Mouse (Mus musculus): ENCODE measurements at regions not wholly inside any gene's neighbourhood (a gene's known extent, or its start where the extent isn't known, plus 50 kb on each side); places are given as distances from the start of the nearest gene placed in this dataset.

DNA sequence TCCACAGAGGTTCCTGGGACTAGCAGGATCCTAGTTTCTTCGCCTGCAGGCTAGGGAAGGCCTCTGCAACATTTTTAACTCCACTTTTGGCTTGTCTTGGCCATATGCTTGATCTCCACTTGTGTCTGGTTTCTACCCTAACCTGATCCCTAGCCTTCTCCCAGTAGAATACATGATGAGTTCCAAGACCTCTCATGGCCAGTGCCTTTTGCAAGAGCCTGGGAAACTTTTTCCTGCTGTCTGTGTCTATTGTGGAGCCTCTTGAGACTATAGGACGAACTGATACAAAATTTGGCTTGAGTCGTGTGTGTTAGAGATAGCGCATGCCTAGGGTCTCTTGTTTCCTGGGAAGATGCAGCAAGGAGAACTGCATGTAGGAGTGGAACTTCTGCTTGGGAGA, 119.3 kb downstream of the Cartpt start:
- no peak for DNase-seq (ENCODE audit: low read depth, low spot score)

DNA sequence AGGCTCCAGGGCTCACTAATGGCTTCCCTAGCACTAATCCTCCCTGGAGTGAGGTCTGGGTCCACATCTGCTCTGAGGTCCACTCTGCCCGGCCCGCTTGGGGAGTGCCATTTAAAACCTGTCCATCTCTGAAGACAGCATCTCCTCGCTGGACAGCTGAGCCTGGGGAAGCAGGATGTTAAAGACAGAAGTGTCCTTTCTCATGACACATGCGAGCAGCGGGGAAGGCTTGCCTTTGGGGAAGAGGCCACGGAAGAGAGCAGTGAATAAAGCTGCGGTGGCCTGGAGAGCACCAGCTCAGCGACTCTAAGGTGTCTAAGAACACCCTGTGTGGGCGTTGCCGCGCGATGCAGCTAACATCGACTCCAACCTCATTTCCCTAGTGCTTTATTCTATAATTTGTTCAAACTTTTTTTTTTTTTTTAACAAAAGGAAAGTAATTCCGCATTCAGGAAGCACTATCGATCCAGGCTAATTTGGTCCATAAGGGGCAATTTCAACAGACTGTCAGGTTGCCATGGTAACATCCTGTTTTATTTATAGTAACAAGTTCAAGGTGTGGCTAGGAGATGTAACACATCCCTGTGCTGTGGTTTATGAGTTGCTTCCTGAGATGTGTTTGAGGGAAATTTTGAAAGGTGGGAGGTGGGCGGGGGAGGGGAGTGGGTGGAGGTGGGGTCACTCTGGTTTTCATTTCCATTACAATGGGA, 120.0 kb downstream of the Cartpt start:
- DNase-seq (ENCODE audit: low read depth, low spot score), result peak; percentile 84

DNA sequence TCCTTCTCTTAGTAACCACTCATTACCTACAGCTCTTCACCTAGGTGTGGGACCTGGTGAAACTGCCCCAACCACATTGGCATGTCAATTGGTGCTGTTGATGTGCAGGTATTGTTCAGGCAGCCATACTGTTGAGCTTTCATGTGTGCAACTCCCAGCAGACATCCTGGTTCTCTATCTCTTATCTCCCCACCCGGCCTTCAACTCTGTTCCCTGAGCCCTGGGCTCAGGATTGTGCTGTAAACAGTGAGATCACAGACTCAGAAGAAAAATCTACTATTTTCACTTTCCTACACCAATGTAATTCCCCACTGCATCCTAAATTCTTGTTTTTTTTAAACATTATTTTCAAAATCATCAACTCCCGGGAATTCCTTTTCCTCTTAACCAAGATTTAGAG, 122.1 kb downstream of the Cartpt start:
- DNase-seq (ENCODE audit: low read depth, low spot score), result no peak

DNA sequence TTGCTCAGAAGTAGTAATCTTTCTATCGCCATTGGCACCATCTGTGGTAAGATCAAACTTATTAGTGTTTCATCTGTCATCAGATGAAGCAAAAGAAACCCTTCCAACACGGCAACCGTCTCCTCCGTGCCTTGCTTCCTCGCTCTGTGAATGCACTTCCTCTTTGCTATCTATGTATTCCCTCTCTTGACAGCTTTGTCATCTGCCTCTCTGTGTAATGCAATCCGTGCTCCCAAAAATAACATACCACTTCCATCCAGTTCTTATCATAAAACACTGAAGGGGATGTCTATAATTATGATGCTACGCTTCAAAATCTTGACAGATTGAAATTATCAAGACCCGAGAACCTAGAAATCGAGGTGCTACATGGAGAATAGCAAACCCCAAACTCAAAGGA, 123.2 kb downstream of the Cartpt start:
- no peak for DNase-seq (ENCODE audit: low read depth, low spot score)

DNA sequence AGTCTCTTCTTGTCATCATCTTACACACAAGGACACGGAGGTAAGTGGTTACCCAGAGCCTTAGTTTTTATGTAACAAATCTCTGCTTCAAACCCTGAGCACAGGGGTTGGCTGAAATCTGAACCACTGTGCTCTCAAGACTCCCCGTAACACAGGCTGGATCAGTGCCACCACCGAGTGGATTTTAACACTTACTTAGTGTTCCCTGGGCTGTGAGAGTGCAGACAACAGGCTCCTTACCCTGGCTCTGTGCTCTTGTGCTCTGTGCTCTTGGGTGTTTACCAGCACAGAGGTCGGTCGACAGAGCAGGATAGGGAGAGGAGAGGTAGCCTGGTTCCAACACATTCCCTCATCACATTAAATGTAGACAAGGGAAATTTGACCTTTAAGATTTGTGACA, 134.9 kb downstream of the Cartpt start:
- no peak for DNase-seq (ENCODE audit: low read depth, low spot score)

DNA sequence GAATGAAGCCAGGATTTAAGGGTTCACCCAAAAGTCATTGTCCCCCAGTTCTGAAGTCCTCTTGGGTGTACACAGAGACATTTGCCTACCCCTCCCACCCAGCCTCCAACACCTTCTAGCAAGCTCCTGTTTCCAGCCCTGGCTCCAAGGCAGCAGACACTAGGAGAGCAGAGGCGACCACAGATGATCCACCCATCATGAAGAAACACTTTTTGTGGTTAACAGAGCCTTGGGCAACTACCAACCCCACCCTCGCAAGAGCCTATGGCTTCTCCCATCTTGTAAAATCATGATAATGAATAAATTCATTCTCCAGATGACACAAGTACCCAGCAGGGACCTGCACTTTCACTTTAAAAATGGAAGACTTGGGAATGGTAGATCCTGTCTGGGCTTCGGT, 136.1 kb downstream of the Cartpt start:
- DNase-seq (ENCODE audit: low read depth, low spot score), result no peak

DNA sequence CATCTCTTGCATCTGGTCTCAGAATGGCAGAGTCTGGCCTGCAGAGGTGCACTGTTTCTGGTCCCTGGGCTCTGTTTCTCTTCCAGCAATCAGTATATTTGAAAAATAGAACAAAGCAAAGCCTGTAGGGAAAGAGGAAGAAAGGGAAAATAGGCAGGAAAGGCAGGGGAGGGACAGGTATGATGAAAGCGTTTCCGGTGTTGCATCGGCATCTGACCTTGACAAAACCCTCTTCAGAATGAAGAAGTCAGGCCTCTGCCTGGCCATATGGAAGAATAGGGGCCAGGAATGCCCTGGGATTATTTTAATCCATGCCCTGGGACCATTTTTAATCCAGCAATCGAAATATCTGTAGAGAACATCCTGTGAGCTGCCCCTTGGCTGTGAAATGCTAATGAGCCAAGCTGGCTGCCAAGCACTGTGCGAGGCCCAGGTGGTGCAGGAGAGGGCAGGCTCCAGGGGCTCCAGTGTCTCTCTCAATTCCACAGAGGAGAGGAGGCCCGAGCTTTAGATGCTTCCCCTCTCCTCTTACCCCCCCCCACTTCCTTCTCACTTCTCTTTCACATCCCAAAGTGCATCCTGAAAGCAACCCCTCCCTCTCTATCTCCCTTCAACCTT, 136.7 kb downstream of the Cartpt start:
- DNase-seq (ENCODE audit: low read depth, low spot score), result no peak

DNA sequence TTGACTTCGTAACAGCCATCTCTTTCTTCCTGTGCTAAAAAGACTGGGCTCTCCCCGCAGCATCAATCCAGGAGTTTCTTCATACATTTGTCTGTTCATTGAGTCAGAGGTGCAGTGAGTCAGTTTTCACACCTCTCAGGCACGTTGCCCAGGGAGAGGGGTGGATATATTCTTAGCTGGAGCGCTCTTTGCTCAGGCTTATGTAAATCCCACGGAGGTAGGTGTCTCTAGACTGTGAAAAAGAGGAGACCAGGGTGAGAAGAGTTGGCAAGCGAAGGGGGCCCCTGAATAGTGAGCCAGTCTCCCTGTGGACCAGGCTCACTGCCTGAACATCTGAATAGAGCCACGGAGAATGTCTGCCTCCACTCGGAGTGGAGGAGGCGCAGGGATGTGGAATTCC, 139.0 kb downstream of the Cartpt start:
- no peak for DNase-seq (ENCODE audit: low read depth, low spot score)

DNA sequence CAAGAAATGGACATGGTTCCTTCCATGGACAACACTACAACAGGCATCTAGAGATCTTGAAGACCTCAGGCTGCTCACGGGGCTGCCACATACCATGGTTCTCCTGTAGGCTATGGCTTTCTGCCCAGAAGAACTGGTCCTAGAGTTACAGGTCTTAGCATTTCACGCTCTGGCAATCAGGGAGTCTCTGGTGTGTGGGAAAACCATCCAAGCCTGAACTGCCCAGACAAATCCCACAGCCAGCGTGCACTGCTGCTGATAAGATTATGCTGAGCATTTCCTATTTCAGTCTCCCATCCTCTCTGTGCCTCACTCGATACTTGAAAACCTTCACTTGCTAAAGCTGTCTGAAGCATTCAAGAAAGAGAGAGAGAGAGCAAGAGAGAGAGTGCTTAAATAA, 139.5 kb downstream of the Cartpt start:
- no peak for DNase-seq (ENCODE audit: low read depth, low spot score)

DNA sequence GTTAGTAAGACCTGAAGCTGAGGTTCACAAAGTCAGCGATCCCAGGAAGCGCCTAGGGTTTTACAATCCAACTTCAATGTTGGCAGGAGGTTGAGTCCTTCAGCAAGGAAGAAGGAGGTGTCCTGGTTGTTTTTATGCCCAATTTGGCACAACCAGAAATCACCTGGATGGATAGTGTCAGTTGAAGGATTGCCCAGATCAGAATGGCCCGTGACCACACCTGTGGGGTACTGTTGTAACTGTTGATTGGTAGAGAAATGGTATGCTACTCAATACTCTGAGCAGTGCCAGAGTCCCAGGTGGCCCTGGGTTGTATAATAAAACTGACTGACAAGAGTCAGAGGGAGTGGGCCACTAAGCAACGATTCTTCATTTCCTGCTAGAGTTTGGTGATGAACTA, 140.2 kb downstream of the Cartpt start:
- no peak for DNase-seq (ENCODE audit: low read depth, low spot score)

DNA sequence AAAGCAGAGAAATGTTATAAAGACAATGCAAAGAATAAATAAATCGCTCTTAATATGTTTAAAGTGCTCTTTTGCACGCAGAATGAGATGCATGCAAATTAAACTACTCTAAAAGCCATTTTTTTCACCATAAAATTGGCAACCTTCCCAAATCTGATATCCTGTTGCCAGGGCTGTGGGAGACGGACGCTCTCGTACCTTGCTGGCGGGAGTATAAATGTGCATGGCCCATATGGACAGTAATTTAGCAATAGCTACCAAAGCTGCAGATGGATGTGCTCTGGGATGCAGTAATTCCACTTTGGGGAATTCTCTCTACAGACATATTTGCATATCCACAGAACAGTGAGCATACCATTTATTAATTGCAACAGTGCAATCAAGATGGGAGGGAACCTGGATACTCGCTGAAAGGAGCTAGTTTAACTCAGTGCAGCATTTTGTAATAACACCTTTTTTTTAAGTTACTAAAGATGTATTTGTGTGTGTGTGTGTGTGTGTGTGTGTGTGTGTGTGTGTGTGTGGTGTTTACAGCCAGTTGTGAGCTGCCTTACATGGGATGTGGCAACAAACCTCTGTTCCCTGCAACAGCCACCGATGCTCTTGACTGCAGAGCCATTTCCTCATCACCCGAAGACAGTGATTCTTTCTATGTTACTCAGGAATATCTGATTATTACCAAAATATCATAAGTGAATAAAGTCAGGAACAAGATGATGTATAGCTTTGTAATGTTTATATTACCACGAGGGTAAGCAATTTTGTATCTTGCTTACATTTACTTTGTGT, 141.4 kb downstream of the Cartpt start:
- DNase-seq (ENCODE audit: low read depth, low spot score), result no peak

DNA sequence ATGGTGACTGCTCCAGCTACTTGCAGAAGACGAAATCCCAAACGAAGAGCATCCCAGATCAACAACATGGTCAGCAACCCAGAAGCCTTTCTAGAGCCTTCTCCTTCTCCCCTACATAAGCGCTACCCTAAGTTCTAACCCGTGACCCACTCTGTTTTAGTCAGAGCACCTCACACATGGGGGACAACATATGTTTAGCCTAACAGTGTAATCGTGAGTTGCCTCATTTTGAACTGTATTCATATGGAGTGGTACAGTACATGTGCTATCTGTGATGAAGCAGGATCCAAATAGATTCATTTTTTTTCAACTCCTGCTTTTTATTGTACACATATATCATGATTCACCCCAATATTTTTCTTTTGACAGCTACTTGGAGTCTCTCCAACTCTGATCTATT, 146.2 kb downstream of the Cartpt start:
- DNase-seq (ENCODE audit: low read depth, low spot score), result no peak

DNA sequence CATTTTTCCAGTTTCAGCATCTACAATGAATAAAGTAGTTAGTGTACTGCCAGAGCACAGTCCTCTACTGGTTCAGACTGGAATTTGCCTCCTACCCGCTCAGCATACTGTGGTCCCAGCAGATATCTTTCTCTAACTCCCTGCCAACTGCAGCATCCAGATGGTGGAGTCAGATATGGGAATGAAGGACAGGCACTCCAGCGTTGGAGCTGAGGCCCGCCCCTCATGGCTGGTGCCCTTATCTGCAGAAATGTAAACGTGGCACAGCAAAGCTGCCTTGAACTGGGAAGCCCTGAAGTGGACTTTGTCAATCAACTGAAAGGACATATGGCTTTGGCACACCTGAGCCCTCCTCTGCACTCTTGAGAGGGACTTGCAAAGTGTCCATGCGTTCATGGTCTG, 146.6 kb downstream of the Cartpt start:
- no peak for DNase-seq (ENCODE audit: low read depth, low spot score)

DNA sequence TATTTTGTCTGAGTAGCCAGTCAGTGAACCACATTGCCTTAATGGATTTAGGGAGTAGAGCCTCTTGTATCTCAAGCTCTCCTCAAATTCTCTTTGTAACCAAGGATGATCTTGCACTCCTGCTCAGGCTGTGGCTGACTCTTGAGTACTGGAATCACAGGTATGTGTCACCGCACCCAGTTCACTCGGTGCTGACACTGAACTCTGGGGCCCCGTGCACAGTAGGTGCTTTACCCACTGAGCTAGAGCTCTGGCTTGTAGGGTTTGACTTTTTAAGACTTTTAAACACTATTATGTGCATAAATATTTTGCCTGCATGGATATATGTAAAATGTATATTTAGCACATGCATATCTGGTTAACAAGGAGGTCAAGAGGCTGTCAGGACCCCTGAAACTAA, 147.4 kb downstream of the Cartpt start:
- no peak for DNase-seq (ENCODE audit: low read depth, low spot score)

DNA sequence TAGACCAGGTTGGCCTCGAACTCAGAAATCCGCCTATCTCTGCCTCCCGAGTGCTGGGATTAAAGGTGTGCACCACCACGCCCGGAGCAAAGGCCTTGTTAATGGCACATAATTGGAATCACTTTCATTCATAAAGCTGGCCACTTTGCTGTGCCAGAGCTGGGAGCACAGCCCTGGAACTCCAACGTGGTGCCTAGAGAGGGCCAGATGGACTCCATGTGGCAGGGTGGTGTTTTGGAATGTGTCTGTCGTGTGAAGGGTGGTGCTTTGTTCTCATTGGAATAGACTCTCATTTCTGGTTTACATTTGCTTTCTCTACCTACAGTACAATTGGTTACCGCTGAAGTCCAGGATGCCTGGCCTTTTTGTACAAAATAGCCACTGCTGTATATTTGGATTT, 150.2 kb downstream of the Cartpt start:
- no peak for DNase-seq (ENCODE audit: low read depth, low spot score)

DNA sequence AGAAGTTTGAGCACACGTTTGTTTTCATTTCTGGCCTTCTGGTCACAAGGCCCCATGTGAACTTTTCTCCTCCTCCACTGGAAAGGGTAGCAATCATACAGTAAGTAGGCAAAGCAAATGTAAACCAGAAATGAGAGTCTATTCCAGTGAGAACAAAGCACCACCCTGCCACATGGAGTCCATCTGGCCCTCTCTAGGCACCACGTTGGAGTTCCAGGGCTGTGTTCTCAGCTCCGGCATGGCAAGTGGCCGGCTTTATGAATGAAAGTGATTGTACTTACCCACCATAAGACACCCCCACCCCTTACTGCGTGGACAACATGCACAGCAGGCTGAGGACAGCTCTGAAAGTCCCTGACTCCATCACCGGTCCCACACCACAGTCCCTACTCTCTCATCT, 151.5 kb downstream of the Cartpt start:
- no peak for DNase-seq (ENCODE audit: low read depth, low spot score)

DNA sequence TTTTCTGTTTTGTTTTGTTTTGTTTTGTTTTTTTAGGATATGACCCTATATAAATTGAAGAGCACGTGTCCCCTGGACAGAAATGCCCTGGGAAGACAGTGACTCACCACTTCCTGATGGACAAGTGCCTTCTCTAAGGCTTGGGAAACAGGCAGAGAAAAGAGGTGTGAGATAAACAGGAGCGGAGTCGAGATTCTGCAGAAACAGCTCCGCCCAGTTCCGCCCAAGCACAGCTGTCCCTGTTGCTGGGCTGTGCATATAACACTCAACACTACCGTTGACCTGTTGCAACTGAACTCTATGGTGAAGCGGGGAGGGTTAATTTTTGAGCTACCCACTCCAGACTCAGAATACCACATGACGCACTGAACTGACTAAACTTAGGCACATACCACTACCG, 152.8 kb downstream of the Cartpt start:
- no peak for DNase-seq (ENCODE audit: low read depth, low spot score)

DNA sequence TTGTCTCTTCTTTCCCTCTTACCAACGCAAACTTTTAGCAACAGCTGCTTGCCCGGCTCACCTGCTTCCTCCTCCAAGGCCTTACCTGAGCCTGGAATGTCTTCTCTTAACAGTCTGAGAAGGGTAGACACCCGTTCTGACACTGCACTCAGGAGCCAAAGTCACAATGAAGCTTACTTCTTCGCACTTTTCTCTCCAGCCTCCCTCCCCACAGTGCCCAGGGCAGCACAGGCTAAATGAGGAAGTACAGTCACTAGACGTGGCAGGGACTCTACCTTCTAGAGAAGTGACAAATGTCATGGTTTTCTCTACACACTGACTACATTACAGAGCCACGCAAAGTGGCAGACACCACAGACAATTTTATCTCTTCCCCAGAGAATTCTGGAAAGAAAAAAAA, 155.4 kb downstream of the Cartpt start:
- DNase-seq (ENCODE audit: low read depth, low spot score), result no peak

DNA sequence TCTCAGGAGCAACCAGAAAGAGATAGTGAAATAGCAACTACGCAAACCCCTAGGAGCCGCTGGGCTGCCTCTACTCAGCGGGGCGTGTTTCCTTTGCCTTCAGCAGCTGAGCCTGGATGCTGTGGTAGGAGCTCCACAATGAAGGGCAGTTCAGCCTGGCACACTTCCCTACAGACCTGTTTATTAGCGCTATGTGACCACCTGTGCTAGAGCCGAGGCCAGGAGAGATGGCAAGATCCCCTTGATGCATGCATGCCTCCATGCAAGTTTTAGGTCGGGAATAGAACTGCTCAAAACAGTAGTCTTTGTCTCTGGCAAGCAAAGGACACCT, 156.1 kb downstream of the Cartpt start:
- DNase-seq (ENCODE audit: low read depth, low spot score), result no peak

DNA sequence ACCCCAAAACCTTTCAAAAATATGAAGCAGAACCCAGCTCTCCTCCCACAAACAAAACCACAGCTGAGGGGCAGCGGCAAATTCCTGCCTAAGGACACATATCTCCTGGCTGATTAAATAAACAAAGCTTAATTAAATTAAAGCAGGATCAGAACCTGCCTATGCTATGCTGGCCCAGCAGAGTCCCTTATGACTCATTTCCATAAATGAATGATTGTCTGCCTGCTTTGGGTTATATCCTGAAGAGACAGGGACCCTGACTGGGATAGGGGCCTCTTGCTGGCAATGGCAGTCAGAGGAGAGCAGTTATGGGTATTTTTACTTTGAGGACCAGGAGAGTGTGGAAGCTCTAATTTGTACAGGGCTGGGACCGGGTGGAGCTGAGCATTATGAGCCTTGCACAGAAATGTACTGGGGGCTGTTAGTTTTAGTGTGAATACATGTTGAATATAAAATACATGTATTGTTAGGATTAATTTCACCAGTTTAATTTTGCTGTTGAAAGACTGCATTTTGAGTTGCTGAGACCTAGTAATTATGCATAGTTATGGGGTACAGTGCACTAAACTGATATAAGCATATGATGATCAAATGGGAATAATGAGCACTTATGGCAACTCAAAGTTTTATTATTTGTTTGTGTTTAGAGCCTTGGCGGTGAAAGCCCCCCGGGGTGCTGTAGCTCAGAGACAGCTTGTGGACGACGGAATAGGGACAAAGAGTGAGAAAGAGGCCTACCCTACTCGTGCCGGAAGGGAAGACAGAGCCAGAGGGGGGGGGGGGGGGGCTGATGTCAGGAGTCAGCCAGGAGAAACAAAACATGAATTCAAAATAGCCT, 156.7 kb downstream of the Cartpt start:
- DNase-seq (ENCODE audit: low read depth, low spot score), result no peak

DNA sequence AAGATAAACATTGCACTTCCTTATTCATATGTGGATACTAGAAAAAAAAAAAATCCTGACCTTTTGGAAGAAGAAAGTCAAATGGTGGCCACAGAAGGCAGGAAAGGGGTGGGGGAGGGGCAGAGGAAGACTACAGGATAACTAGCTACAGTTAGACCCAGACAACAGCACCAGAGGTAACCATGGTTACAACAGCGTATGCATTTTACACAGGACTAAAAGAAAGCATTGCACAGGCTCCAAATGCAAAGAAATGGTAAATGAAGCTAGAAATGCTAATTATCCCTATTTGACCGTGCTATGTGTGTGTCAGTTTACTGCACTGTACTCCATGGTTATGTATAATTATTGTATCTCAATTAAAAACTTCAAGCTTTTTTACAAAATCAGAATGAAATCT, 158.4 kb downstream of the Cartpt start:
- no peak for DNase-seq (ENCODE audit: low read depth, low spot score)

DNA sequence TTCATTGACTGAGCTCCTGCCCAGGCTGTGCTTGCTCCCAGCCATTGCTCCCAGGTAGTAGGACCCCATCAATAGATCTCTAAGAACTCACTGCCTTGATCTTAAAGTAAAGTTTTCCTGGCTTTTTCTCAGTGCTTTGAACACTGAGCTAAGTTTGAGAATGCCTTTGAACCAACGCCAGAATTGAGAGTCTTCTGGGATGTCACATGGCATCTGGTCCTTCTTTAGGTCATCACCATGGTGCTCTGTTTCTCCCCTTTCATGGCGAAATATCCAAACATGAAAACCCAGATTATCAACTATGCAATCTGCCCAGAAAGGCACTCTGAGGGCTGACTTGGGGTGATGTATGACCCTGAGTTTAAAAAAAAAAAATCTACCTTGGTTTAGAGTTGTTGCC, 158.9 kb downstream of the Cartpt start:
- DNase-seq (ENCODE audit: low read depth, low spot score), result no peak

Measured in forelimb bud, embryonic 11.5 days (tissue).